Mouse (Mus musculus) myocyte (in vitro differentiated cells): ENCODE measurements around the gene Mrps21.
"Not testable (repeated sequence)": the region's sequence is repeated elsewhere in the genome, so short reads cannot be mapped to it uniquely, and the experiment has no call there.

Experiments
- CEBPB ChIP-seq: IDR thresholded peaks from 2 replicates; pipeline ENCODE4 v1.6.1; 2011; ENCODE audit warnings: mild to moderate bottlenecking, moderate library complexity; ENCODE audit not compliant: poor library complexity, insufficient read depth, severe bottlenecking
- E2F4 ChIP-seq: IDR thresholded peaks from one replicate; pipeline ENCODE4 v1.6.1; 2011; ENCODE audit warnings: mild to moderate bottlenecking, control low read depth, moderate library complexity; ENCODE audit not compliant: insufficient read depth
- MAX ChIP-seq: IDR thresholded peaks from one replicate; pipeline ENCODE4 v1.6.1; 2011; ENCODE audit warnings: low read depth, mild to moderate bottlenecking, control low read depth
- MYOD1 ChIP-seq, 3 experiments: IDR thresholded peaks; one replicate each; pipeline ENCODE4 v1.6.1; 2011; ENCODE audit warnings: control low read depth in 2 of 3, low read depth in 2 of 3, mild to moderate bottlenecking in 2 of 3, moderate library complexity in 1 of 3; ENCODE audit not compliant: insufficient read length in 2 of 3, control insufficient read depth in 1 of 3
- MYOG ChIP-seq, 3 experiments: IDR thresholded peaks; one replicate each; pipeline ENCODE4 v1.6.1; 2011; ENCODE audit warnings: control low read depth in 2 of 3, low read depth in 2 of 3, mild to moderate bottlenecking in 2 of 3; ENCODE audit not compliant: insufficient read length in 2 of 3, control insufficient read depth in 1 of 3, insufficient read depth in 1 of 3
- POLR2A ChIP-seq: IDR thresholded peaks from one replicate; pipeline ENCODE4 v1.6.1; 2011; ENCODE audit warnings: low read depth, mild to moderate bottlenecking, control low read depth, moderate library complexity; ENCODE audit not compliant: insufficient read length
- POLR2AphosphoS2 ChIP-seq: IDR thresholded peaks from one replicate; pipeline ENCODE4 v1.6.1; 2011; ENCODE audit warnings: low read depth, control low read depth; ENCODE audit not compliant: insufficient read length
- REST ChIP-seq: IDR thresholded peaks from one replicate; pipeline ENCODE4 v1.6.1; 2011; ENCODE audit warnings: mild to moderate bottlenecking, control low read depth, moderate library complexity; ENCODE audit not compliant: insufficient read depth, insufficient read length
- SRF ChIP-seq: IDR thresholded peaks from one replicate; pipeline ENCODE4 v1.6.1; 2011; ENCODE audit warnings: low read depth; ENCODE audit not compliant: control insufficient read depth, insufficient read length
- TCF12 ChIP-seq: IDR thresholded peaks from one replicate; pipeline ENCODE4 v1.6.1; 2011; ENCODE audit warnings: mild to moderate bottlenecking, control low read depth; ENCODE audit not compliant: poor library complexity, insufficient read depth, severe bottlenecking
- TCF3 ChIP-seq: IDR thresholded peaks from one replicate; pipeline ENCODE4 v1.6.1; 2011; ENCODE audit warnings: low read depth, control low read depth; ENCODE audit not compliant: insufficient read length
- USF1 ChIP-seq: IDR thresholded peaks from one replicate; pipeline ENCODE4 v1.6.1; 2011; ENCODE audit warnings: low read depth, mild to moderate bottlenecking, control low read depth, moderate library complexity

DNA sequence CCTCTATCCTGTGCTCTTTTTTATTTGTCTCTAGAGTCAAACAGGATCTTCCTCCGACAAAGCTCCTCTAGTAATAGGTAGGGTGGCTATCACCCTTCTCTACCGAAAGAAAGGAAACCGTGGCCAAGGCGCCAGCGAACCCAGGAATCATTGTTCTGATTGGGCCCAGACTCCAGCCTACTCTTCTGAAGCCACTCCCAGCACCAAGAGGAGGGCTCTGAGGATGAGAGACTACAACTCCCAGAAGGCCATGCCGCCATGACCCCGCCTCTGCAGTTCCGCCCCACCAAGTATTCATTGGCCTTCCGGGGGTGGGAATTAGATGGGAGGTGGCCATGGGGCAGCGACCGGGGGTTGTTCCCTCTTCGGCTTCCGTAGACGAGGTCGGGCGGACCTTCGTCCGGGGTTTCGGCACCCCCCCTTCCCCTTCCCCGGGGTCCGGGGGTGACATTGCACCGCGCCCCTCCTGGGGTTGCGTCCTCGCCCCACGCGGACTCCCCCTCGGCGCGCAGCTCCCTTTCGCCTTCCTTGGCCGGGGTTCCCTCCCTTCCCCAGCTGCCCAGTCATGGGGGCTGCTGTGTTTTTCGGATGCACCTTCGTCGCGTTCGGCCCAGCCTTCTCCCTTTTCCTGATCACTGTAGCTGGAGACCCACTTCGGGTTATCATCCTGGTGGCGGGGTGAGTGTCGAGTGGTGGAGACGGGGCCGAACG, 22.4 kb upstream of the Mrps21 start, which contains the start of gene Aph1a:
- TF ChIP-seq TCF12; TCF3; MYOD1 (IDR thresholded peaks at IDR 0.05; ENCODE audit: control insufficient read depth in 1 of 3, insufficient read length in 2 of 3, low read depth in 2 of 3); POLR2A; MAX; MYOG (IDR thresholded peaks at IDR 0.05; ENCODE audit: control insufficient read depth in 1 of 3, insufficient read depth in 1 of 3, insufficient read length in 2 of 3, low read depth in 2 of 3); USF1; POLR2AphosphoS2; E2F4; SRF; CEBPB; REST: not testable (repeated sequence)
